Mouse (Mus musculus): ENCODE measurements around the gene Itgb6.

The Itgb6 gene

DNA sequence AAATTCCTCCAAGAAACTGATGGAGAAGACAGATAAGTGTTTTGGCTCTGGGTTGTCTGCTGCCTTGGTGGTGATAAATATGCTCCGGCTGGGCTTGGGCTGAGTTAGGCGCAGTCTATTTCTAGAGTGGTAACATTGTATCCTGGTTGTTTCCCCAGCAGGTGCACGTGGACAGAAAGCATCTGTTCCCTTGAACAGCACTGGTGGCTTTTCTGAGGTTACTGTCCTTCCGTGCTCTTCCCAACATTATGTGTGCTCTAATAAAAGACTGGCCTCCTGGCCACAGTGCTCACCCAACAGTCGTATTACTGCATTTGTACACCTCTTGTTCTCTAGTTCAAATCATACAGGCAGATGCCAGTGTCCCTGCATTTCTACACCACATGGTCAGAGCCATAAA is 9.6 kb downstream of the Itgb6 start:
- no peak for DNase-seq (ENCODE audit: low read depth)

DNA sequence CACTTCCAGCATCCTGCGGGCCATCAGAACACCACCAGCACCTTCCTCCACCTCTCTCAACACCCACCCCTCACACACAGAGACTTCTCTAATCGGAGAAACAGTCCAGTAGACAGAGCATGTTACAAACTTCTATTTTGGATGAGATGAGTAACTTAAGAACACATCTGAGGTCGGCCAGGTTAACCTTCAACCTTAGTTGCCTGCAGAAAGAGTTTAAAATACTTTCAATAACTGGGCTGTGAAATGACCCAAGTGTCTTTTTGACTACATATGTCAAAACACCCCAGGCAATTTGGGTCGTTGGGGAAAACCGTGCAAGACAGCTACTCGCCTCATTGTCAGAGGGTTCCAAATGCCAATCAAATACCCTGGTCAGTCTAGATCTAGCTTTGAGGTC is 10.0 kb downstream of the Itgb6 start:
- DNase-seq (ENCODE audit: low read depth): no peak

DNA sequence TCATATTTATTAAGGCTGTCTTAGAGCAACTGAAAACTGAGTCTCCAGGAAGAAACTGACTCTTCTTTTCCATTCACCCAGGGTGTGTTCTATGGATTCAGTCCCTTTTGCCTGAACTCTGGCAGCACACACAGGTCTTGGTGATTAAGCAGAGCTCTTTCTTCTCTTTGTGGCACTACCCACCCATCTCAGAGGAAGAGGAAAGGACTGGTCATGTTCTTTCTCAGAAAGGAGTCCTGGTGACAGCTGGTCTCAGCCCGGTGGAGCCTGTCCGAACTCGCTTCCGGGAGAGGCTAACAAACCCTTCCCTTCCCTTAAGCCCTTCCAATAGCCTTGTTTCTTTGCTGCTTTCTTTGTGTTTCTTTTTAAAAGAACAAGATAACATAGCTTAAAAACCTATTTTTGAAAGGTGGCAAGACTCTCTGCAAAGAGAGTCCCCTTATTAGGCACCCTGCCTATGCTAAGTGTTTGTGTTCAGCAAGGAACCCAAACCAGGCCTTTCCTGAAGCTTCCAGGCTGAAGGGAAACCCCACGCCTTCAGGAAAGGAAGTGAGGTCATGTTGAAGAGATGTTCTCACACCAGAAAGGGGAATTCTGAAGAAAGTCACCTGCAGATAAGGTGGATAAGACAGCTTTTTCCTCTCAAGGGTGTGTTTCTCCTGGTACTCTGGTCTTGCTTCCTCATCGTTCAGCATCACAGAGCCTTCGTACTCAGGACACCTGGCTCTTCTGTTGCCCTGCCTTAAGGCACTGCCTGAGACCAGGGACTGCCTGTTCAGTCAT is 11.2 kb downstream of the Itgb6 start:
- DNase-seq (ENCODE audit: low read depth): no peak

DNA sequence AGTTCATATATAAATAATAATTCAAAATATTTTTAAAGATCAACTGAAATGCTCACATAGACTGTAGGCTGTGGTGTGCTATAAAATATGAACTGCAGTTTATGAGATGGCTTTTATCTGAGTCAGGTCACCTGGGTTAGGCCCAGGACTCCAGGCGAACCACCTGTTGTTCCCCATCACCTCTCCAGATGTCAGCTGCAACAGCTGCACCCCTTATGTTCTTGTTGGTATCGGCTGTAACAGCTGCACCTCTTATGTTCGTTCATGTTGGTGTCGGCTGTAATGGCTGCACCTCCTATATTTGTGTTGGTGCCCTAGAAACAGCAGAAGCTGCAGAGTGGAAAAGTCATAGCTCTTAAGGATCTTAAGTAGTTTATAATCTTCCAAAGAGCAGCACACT is 12.1 kb downstream of the Itgb6 start:
- no peak for DNase-seq (ENCODE audit: low read depth)

DNA sequence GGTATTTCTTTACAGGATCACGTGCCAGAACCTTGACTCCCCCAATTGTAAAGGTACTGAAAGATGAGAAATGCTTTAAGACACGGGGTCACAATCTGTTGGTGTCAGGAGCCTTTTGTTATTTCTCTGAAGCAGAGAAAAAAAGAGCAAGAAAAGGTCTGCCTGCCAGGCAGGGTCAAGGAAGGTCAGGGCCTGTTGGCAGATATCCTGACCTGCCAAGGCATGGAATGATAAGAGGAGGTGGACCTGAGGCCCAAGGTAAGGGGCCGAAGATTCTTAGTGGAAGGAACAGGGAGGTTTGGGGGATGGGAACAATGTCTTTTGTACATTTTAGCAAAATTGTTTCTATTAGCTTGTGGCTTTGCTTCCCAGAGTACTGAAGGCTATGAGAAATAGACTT is 13.8 kb downstream of the Itgb6 start:
- no peak for DNase-seq (ENCODE audit: low read depth)

DNA sequence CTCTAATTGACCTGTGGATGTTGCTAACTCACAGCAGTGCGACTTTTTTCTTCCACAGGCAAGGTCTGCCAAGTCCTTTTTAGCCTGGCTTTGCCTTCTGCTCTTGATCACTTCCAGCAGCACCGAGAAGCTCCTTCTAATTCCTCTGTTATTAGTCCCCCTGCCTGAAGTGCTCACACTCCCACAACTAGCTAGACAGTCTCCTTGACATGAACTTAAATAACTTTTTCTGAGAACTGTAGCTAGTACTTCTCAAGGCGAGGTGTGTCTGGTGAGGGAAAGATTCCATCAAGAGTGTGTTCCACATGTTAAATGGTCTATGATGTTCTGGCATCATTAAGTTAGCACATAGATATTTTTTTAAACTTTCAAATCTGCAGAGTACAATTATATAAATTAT is 15.6 kb downstream of the Itgb6 start:
- DNase-seq (ENCODE audit: low read depth): no peak

DNA sequence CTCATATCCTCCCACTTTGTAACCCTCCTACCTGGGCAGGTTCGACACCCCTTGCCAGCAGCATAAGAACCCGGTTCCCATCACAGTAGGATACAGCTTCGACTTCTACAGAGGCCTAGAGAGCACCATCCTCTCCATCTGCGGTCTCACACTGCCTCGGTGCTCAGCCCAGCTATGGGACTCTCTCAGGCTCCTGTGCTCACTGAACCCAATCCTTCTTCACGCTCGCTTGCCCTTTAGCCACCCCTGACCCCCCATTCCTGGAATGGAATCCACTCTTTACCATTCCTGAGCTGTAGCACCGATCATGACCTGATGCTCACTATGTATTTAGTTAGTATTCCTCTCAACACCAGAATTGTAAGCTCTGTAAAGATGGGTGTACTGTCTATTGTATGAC is 17.0 kb downstream of the Itgb6 start:
- DNase-seq (ENCODE audit: low read depth): no peak

DNA sequence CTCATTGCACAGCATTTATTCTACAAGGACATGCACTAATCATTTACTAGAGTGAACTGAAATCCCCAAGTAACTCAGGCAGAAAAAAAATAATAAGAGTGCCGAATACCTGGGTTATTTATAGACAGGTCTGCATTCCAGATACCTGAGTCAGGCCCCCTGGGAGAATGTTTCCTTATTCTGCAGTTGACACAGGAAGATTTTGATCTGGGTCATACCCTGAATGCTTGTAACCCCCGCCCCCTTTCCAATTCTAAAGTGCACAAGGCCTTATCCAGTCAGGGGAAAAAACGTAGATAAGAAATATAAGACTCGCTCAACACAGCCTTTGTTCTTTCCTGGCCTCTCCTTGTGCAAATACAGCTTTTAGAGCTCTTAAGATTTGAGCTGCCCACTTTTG is 19.1 kb downstream of the Itgb6 start:
- DNase-seq (ENCODE audit: low read depth): no peak

DNA sequence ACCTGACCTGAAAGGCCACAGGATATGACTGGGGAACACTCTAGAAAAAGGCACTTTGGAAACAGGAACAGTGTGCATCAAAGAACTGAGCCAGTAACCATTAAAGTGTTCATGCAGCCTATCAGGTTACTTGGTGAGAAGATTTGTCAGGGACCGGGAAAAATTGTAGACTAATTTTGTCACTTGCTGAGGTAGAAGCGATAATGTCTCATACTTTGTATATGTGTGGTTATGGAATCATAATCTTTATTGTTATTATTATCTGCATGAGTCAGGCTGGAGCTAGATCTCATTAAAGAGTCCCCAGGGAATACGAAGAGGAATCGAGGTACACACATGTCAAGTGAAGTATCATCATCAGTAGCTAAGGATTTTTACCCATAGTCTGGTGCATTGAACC is 21.5 kb downstream of the Itgb6 start:
- no peak for DNase-seq (ENCODE audit: low read depth)

DNA sequence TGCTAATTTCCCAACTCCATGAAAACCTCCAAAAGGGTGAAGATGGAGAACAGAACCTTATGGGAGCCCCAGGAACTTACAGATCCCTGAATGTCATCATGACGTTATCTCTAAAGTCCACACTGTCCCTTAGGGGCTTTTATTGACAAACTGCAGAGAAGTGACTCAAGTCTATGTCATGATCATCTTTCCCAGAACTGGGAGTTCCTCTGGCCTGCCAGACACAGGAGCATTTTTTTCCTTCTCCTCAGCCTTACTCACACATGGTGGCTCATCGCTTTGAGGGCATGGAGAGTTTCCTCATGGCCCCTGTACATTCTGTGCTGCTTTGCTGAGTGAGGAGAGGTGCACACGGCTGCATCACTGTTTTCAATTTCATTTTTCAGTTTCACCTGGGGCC is 22.4 kb downstream of the Itgb6 start:
- no peak for DNase-seq (ENCODE audit: low read depth)

DNA sequence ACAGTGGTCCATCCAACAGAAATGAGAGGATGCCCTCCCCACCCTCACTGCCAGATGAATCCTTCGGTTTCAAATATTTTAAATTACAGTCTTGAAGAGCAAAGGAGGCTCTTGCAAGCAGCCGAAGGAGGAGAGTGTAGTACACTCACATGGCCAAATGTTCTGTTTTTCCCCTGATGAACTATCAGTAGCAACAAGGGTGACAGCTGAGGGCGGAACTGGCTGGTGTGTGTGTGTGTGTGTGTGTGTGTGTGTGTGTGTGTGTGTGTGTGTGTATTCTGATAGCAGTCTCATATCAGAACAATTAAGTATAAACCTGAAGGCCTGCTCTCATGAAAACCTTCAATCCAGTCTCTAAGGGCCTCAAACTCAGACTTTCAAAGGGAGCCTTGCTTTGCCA is 22.9 kb downstream of the Itgb6 start:
- no peak for DNase-seq (ENCODE audit: low read depth)

DNA sequence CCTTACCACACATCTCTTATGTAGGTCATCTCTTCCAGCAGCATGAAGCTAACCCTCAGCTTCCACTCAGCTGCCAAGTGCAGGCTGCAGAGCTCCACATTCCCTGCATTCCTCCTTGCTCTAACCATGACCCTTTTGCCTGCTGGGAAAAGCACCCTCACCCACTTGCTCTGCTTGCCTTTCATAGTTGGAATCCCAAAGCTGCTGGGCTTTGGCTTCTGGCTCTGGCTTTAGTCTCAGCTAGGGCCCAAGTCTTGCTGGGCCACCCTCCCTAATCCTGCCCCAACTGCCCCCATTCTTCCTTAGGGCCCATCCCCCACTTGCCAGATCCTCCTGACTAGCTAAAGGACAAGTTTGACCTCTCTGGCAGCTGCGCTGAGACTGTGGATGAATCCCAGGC is 24.3 kb downstream of the Itgb6 start:
- no peak for DNase-seq (ENCODE audit: low read depth)

DNA sequence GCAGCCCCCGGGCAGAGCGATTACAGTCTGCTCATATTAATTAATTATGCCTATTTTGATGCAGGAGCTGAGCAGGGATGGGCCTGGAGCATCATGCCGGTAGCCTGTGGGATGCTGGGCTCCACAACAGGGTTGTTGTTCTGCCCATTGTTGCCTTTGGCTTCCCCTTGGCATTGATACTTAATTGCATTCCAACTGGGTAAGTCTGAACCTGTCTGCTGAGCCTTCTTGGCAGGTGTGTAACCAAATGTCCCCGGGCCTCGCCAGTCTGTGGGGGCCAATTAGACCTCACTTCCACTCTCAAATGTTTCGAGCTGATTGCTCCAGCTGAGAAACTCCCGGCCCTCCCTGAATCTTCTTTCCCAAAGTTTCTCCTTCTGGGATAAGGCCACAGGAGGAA is 24.9 kb downstream of the Itgb6 start:
- no peak for DNase-seq (ENCODE audit: low read depth)

DNA sequence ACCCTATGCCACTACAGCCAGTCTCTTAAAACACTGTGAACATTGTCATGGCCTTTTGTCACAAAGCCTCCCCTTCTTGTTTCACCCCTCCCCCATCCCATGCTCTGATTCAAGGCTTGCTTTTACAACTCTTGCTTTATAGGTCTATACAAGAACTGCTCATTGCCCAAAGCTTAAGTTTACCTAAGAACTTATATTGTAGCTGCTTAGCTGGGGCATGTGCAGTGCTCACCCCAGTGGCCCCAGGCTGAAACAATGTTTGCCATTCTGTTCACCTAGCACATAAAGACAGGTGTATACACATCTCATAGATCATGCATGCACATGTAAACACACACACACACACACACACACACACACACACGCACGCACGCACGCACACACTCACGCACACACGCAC is 25.9 kb downstream of the Itgb6 start:
- no peak for DNase-seq (ENCODE audit: low read depth)

DNA sequence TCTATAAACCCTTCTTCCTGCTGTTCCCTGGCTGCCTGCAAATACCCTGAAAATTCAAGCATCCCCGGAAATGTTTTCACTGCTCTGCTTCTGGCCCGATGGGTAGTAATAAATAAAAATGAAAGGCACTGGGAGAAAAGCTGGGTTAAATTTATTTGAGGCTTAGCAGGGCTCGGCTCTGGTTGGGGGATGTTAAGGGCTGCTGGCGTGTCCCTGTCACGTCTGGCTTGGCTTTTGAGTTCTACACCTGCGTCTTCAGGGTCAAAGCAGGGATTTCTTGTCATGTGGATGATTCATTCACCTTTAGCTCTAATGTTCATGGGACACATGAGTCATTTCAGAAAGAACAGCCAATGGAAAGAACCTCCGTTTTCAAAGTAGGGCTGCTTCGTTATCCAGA is 26.7 kb downstream of the Itgb6 start:
- no peak for DNase-seq (ENCODE audit: low read depth)

DNA sequence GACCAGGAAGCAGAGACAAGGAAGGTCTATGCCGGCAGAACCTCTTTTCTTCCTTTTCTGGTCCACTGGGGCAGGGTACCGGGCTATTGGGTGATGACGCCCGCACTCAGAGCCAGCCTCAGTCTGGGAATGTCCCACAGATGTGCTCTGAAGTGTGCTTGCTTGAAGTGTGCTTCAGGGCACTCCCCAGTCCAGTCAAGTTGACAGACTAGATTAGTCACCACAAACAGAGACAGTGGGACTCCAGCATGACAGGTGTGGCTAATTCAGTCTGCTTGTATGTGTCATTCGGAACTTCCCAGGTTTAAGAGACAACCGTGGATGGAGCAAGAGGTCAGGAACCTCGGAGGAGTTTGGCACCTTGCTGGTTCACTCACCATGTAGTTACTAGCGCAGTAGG is 27.9 kb downstream of the Itgb6 start:
- no peak for DNase-seq (ENCODE audit: low read depth)

DNA sequence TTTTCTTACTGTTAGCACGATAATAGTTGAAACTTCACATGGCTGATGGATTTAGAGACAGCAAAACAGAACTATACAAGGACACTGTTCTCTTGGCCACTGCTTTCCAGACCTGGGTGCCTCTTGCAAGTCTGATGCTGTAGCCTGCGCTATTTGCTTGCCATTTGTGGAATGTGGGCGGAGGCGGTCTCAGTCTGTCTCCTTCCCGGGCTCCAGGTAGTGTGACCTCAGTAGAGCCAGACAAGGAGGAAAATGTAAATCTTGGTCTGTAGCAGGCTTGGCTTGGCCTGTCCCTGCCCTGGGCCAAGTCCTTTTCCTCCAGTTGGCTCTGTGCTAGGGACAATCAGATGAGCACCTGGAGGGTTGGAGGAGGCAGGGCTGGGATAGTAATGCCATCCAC is 30.2 kb downstream of the Itgb6 start:
- DNase-seq (ENCODE audit: low read depth): no peak

DNA sequence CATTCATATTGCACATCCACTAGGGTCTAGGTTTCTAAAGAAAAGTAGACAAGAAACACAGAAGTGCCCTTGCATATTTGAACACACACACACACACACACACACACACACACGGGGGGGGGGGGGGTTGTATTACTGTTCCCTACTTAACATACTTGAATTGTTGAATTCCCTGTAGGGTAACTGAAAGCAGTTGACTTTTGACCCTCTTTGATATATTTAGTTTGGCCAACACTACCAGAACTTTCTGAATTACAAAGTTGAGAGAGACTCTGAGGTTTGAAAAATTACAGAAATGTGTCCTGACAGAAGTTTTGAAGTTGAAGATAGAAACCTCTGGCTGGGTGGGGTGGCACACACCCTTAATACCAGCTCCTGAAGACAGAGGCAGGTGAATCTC is 32.2 kb downstream of the Itgb6 start:
- no peak for DNase-seq (ENCODE audit: low read depth)

DNA sequence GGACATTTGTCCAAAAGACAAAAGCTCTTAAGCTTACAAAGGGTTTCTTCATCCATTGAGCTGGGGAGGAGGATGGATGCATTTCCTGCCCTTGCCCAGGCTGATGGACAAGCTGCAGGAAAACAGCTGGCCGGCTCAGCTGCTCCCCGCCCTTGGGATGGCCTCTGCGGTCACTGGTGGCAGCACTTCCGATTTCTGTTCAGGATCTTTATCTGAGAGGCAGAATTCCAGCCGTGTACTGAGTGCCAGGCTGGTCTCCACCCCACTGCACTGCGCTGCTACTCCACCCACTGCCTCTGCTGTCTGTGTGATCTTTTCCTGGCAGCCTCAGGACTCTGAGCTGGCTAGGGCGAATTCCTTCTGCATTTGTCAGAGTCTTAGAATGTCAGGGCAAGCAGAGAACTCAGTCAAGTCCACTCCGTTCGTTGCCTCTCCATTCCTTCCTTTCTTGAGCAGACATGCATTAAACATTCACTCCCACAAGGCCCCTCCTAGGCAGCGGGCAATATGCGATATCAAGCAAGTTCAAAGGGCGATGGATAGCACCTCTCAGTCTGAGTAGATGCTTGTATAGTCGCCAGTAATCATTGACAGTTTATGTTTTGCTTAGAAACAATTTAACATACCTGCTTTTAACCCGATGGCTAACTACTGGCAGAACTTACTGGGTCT is 33.4 kb downstream of the Itgb6 start:
- no peak for DNase-seq (ENCODE audit: low read depth)

DNA sequence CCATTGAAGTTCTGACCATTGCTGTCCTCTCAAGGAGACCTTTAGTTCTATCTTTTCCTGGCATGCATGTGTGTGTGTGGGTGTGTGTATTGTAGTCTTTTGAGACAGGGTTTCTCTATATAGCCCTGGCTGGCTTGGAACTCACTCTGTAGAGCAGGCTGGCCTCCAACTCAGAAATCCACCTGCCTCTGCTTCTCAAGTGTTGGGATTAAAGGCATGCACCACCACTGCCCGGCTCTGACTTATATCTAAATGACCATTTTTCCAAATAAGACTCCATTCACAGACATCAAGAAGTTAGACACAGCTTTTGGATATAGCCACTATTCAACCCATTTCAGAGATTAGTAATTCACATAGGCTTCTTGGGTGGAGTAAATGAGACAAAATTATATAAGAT is 34.3 kb downstream of the Itgb6 start:
- DNase-seq (ENCODE audit: low read depth): no peak

DNA sequence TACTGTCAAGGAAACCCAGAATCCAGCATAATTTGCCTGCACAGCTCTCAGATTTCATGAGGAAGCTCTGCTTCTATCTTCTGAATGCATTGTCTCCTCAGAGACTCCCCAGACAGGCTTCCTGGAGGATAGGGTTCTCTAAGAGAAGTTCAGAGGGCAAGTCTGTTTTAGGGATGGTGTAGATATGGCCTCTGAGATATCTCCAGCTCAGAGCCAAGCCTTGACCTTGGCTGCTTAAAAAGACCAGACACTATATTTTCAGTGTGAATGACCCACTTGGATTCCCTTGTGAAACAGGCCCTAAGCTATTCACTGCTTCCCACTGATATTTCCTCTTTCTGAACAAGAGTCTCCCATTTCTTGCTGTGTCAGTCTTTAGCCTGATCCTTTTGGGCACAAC is 36.5 kb downstream of the Itgb6 start:
- DNase-seq (ENCODE audit: low read depth): no peak

DNA sequence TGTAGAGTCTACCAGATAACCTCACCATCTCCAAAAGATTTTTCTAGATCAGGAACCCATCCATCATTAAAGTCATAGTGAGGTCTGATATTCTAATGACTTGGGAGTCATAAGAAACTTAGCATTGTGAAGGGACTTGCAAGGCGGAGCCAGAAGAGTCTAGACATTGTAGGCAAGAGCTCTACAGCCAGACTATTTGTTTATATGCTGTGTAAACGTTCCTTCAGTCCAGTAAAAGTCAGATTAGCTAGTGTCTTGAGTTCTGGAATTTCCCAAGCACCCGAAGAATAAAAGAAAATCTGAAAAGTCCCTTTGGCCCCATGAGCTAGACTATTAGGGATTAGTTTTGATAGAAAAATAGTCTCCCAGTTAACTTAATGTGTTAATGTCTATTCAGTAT is 38.3 kb downstream of the Itgb6 start:
- no peak for DNase-seq (ENCODE audit: low read depth)

DNA sequence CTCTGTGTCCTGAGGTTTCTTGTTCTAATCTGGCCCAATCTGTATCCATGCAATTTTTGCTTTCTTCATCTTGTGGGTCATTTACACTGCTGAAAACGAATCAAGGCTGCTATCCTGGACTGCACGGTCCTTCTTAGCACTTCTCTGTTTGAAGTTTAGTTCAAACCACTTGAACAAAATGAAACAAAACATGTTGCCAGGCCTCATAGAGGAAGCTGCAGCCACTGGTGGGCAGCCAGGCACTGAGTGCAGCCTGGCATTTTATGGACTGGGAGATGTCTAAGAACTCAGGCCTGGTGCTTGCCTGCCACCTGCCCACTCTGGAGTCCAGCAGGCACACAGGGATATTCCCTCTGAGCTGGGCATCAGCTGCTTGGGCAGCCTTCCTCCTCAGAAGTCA is 39.9 kb downstream of the Itgb6 start:
- no peak for DNase-seq (ENCODE audit: low read depth)

DNA sequence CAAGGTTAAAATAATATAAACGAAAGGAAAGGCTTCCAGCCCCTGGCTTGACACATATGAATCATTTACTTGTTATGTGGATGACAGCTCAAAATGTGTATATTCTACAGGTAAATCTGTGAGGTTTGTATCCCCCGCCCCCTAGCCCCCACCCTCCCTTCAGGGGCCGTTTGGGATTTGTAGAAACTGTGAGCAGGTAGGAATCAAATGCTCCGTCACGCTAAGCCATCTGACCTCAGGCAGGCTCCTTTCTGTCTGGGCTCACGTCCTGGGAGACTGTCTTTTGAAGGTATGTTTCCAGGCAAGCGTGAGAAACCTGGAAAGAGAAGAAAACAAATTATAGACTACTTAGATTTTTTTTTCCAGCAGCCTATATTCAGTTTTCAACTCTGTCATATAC is 48.0 kb downstream of the Itgb6 start:
- no peak for DNase-seq (ENCODE audit: low read depth)
